In genomic region chr16:44680756-44681498, GRCm38 (mm10) we compare ENCODE assay signal across 7 mouse cellular contexts. TPM values are rescaled to one million over a fixed set of nuclear protein-coding genes. Genes with fewer than 3 reads are reported as not detected.
DNase-seq lines count a peak whose midpoint lies in the region; ATAC-seq and TF ChIP-seq lines count a peak whose summit lies in the region.

No protein-coding gene starts in this region.

- TF ChIP-seq CTCF in cortical plate, adult 2 months (IDR thresholded peaks at IDR 0.05; ENCODE audit: extremely low read depth, insufficient read depth, low read length): no peak
- TF ChIP-seq CTCF in thymus, adult 2 months (IDR thresholded peaks at IDR 0.05; ENCODE audit: borderline replicate concordance, control insufficient read depth, extremely low read depth, insufficient read depth, low read length, poor library complexity): no peak

- peaks cover 11% of the 10 kb centered on the region for H3K36me3 ChIP-seq in forebrain, embryonic 10.5 days (replicated peaks)
- H3K36me3 ChIP-seq in midbrain, embryonic 16.5 days (ENCODE audit: control insufficient read depth, insufficient read depth, low read length): no peaks in the 10 kb centered on the region
- no peaks in the 10 kb centered on the region for H3K36me3 ChIP-seq in thymus, adult 2 months (ENCODE audit: control insufficient read depth, insufficient read depth, low read length)

- no peak overlapping the region for H3K4me2 ChIP-seq in midbrain, embryonic 16.5 days (ENCODE audit: low read length)

- no peak overlapping the region for H3K4me3 ChIP-seq in cortical plate, adult 2 months (ENCODE audit: insufficient read depth, low read length)
- no peak overlapping the region for H3K4me3 ChIP-seq in forebrain, embryonic 10.5 days
- H3K4me3 ChIP-seq in midbrain, embryonic 16.5 days (ENCODE audit: low read depth, low read length): no peak overlapping the region
- no peak overlapping the region for H3K4me3 ChIP-seq in thymus, adult 2 months (ENCODE audit: control insufficient read depth, insufficient read depth, low read length)

- WGBS in forebrain, embryonic 10.5 days: 85% methylated on average over 9 of the region's 9 CpGs
- 61% methylated on average over 9 of the region's 9 CpGs for WGBS in midbrain, embryonic 16.5 days
- WGBS in thymus, adult 2 months: 73% methylated on average over 9 of the region's 9 CpGs

- no peak for DNase-seq in forebrain, embryonic 10.5 days (ENCODE audit: extremely low spot score, low spot score)
- DNase-seq in heart, postnatal 10 days: peak; percentile 59 to 61
- peak; percentile 56 to 67 for DNase-seq in layer of hippocampus, adult 8-10 months (ENCODE audit: low spot score in 2 of 2)
- no peak for DNase-seq in thymus, adult 2 months
- DNase-seq in testis, postnatal 10 days (ENCODE audit: low spot score): no peak

- peak overlapping the region; percentile 42; the same call in 1 of the 2 replicates for H3K27ac ChIP-seq in cortical plate, adult 2 months (ENCODE audit: insufficient read depth, low read length)
- H3K27ac ChIP-seq in forebrain, embryonic 10.5 days: peak overlapping the region; percentile 89
- H3K27ac ChIP-seq in midbrain, embryonic 16.5 days (ENCODE audit: low read length): peak overlapping the region; percentile 33; the same call in 1 of the 2 replicates
- H3K27ac ChIP-seq in thymus, adult 2 months (ENCODE audit: control insufficient read depth, insufficient read depth, low read length): no peak overlapping the region

- H3K27me3 ChIP-seq in forebrain, embryonic 10.5 days (ENCODE audit: poor library complexity, severe bottlenecking): no peaks in the 10 kb centered on the region
- H3K27me3 ChIP-seq in midbrain, embryonic 16.5 days (ENCODE audit: control insufficient read depth, insufficient read depth, low read depth, low read length): no peaks in the 10 kb centered on the region
- no peaks in the 10 kb centered on the region for H3K27me3 ChIP-seq in thymus, adult 2 months (ENCODE audit: control insufficient read depth, insufficient read depth, low read length)

- intact Hi-C loops in heart, postnatal 10 days (cut with DNase I): loop anchor here (5.0 kb wide), 1 partner anchor 34 kb away; no protein-coding TSS in a partner anchor

- H3K4me1 ChIP-seq in cortical plate, adult 2 months (ENCODE audit: control insufficient read depth, insufficient read depth, low read length): peaks cover 2% of the 10 kb centered on the region
- peaks cover 62% of the 10 kb centered on the region for H3K4me1 ChIP-seq in forebrain, embryonic 10.5 days
- peaks cover 19% of the 10 kb centered on the region for H3K4me1 ChIP-seq in midbrain, embryonic 16.5 days (ENCODE audit: control insufficient read depth, insufficient read depth, low read length)
- H3K4me1 ChIP-seq in thymus, adult 2 months (replicated peaks; ENCODE audit: control insufficient read depth, insufficient read depth, low read length): no peaks in the 10 kb centered on the region

- H3K9me3 ChIP-seq in forebrain, embryonic 10.5 days: peaks cover 13% of the 10 kb centered on the region
- peaks cover 2% of the 10 kb centered on the region; the same call in 1 of the 2 replicates for H3K9me3 ChIP-seq in midbrain, embryonic 16.5 days (replicated peaks; ENCODE audit: control insufficient read depth, low read length, poor library complexity, severe bottlenecking)

- TF ChIP-seq POLR2A in cortical plate, adult 2 months (IDR thresholded peaks at IDR 0.05; ENCODE audit: extremely low read depth, insufficient read depth, low read length): no peak
- TF ChIP-seq POLR2A in thymus, adult 2 months (IDR thresholded peaks at IDR 0.05; ENCODE audit: control insufficient read depth, extremely low read depth, insufficient read depth, low read length, poor library complexity): no peak

- H3K9ac ChIP-seq in midbrain, embryonic 16.5 days (ENCODE audit: low read depth, low read length): no peak overlapping the region

- no peak for ATAC-seq in midbrain, embryonic 16.5 days

RNA-seq across cellular contexts. Expression of gene Nepro, which starts 43.2 kb away (rescaled TPM):
- 3.4 and 3.5 TPM in 2 replicates for polyA plus RNA-seq in cortical plate, adult 2 months (2012; rRNA removed)
- 15.4 and 17.1 TPM in 2 replicates for polyA plus RNA-seq in forebrain, embryonic 10.5 days (2016; fragmentation: Nextera tagmentation; extraction: Ambion mirVana)
- 1 to 10 TPM; 5.4 to 5.9 TPM for total RNA-seq in heart, postnatal 10 days (2021)
- total RNA-seq in layer of hippocampus, adult 8-10 months (2022): 1 to 10 TPM; 5.0 to 9.0 (median 6.0) TPM
- 3.2 and 4.5 TPM in 2 replicates for polyA plus RNA-seq in midbrain, embryonic 16.5 days (2015; fragmentation: Nextera tagmentation; extraction: Ambion mirVana)
- polyA plus RNA-seq in thymus, adult 2 months (2012; rRNA removed): 6.8 and 7.9 TPM in 2 replicates

Comparison
In these comparisons a context has a peak if more than half of its experiments do, and no peak if none do; other contexts are left out.
1. DNase-seq: peak in heart, postnatal 10 days (2 of 2) and layer of hippocampus, adult 8-10 months (2 of 2); none in forebrain, embryonic 10.5 days (single experiment), thymus, adult 2 months (single experiment) and testis, postnatal 10 days (single experiment).